Comparison of ENCODE assay signal across 17 mouse cellular contexts in genomic region chr3:133364138-133364537, GRCm38 (mm10).
"Had no signal": no experiment of that assay in that cellular context is flagged by ENCODE, and none has a peak within 500 bp of the region (broad histone marks: within the 10 kb centered on the region; RNA-seq: fewer than 3 reads in every experiment).

No protein-coding gene starts in this region.

- H3K9ac ChIP-seq: lung, embryonic 15.5 days; midbrain, embryonic 13.5 days; midbrain, embryonic 15.5 days; neural tube, embryonic 12.5 days; stomach, embryonic 15.5 days had no signal

- H3K36me3 ChIP-seq: lung, embryonic 15.5 days; midbrain, embryonic 15.5 days; neural tube, embryonic 12.5 days; stomach, embryonic 15.5 days had no signal

- H3K9me3 ChIP-seq: lung, embryonic 15.5 days; megakaryocyte, embryonic 14.5 days; midbrain, embryonic 13.5 days; midbrain, embryonic 15.5 days; neural tube, embryonic 12.5 days; stomach, embryonic 15.5 days had no signal

- H3K27me3 ChIP-seq: lung, embryonic 15.5 days; megakaryocyte, embryonic 14.5 days; midbrain, embryonic 13.5 days; midbrain, embryonic 15.5 days; neural tube, embryonic 12.5 days; stomach, embryonic 15.5 days had no signal

- DNase-seq: lung, adult 2 months; lung, postnatal 14 days; lung, postnatal 36 days; right cerebral cortex, postnatal 14 days; thymus, adult 2 months; thymus, postnatal 25 days; thymus, postnatal 4 days had no signal

- H3K4me1 ChIP-seq: lung, embryonic 15.5 days; midbrain, embryonic 13.5 days; midbrain, embryonic 15.5 days; neural tube, embryonic 12.5 days; stomach, embryonic 15.5 days had no signal

- ATAC-seq: lung, postnatal 0 days; midbrain, embryonic 13.5 days; midbrain, embryonic 15.5 days had no signal

- H3K27ac ChIP-seq: lung, embryonic 15.5 days; macrophage; midbrain, embryonic 13.5 days; midbrain, embryonic 15.5 days; neural tube, embryonic 12.5 days; stomach, embryonic 15.5 days; stomach, postnatal 0 days had no signal

- H3K4me2 ChIP-seq: lung, embryonic 15.5 days; midbrain, embryonic 11.5 days; midbrain, embryonic 13.5 days; midbrain, embryonic 15.5 days; neural tube, embryonic 12.5 days; stomach, embryonic 15.5 days had no signal

- H3K4me3 ChIP-seq: lung, embryonic 15.5 days; megakaryocyte, embryonic 14.5 days; midbrain, embryonic 13.5 days; midbrain, embryonic 15.5 days; neural tube, embryonic 12.5 days; stomach, embryonic 15.5 days had no signal
